Mouse (Mus musculus) midbrain, embryonic 15.5 days (tissue): ENCODE data around the gene Prdx6. TPM values are rescaled to one million over a fixed set of nuclear protein-coding genes. Genes with fewer than 3 reads are reported as not detected.
A peak's percentile ranks its signal among the peaks of the same experiment; 100 is the strongest.

Source experiments
- ATAC-seq: fragments of 200-750 bp; cut with Nextera tagmentation; replicated peaks from 2 replicates; pipeline ENCODE4 v1.8.0; 2017; ENCODE audit warnings: moderate TSS enrichment
- H3K27ac ChIP-seq: fragments of 300-500 bp; sonication (generic); 2 replicates; pipeline ENCODE4 v1.5.1; 2015; ENCODE audit warnings: mild to moderate bottlenecking, inconsistent platforms
- H3K27me3 ChIP-seq: fragments of 300-500 bp; sonication (generic); replicated peaks from 2 replicates; pipeline ENCODE4 v1.6.1; 2015; ENCODE audit warnings: inconsistent platforms
- H3K36me3 ChIP-seq: fragments of 300-500 bp; sonication (generic); replicated peaks from 2 replicates; pipeline ENCODE4 v1.6.1; 2015; ENCODE audit warnings: inconsistent platforms
- H3K4me1 ChIP-seq: fragments of 300-500 bp; sonication (generic); 2 replicates; pipeline ENCODE4 v1.6.1; 2015; ENCODE audit warnings: inconsistent platforms
- H3K4me2 ChIP-seq: fragments of 300-500 bp; sonication (generic); 2 replicates; pipeline ENCODE4 v1.6.1; 2015; ENCODE audit warnings: inconsistent platforms, mild to moderate bottlenecking, moderate library complexity
- H3K4me3 ChIP-seq: fragments of 300-500 bp; sonication (generic); 2 replicates; pipeline ENCODE4 v1.5.1; 2015; ENCODE audit warnings: mild to moderate bottlenecking, inconsistent platforms
- H3K9ac ChIP-seq: fragments of 300-500 bp; sonication (generic); 2 replicates; pipeline ENCODE4 v1.6.1; 2015; ENCODE audit warnings: mild to moderate bottlenecking, inconsistent platforms
- H3K9me3 ChIP-seq: fragments of 300-500 bp; sonication (generic); 2 replicates; pipeline ENCODE4 v1.6.1; 2016; ENCODE audit warnings: inconsistent platforms
- WGBS: fragments of 180-500 bp; shearing (Covaris S2); methylation state at CpG from one replicate; pipeline ENCODE4 v1.1.7; 2015; ENCODE audit warnings: mixed read lengths; 5-methylcytosine and 5-hydroxymethylcytosine counted together
- polyA plus RNA-seq: library from polyadenylated mRNA; unstranded; fragments of >200 nt; fragmentation: Nextera tagmentation; extraction: Ambion mirVana; gene quantifications from 2 replicates; pipeline ENCODE4 v1.2.1, GENCODE M21; 2015

Gene Prdx6
- polyA plus RNA-seq, 1 experiment from 2014 or later = 126 TPM

- 92% methylated on average over 8 of the region's 8 CpGs for WGBS
- H3K27me3 ChIP-seq = no peaks in the 10 kb centered on the region
Observed at GRCm38 (mm10) chr1:161263584-161263983, 12.6 kb upstream of the Prdx6 start.

GRCm38 (mm10) chr1:161262542-161262941 is 11.5 kb upstream of the Prdx6 start:
- WGBS = 96% methylated on average over 2 of the region's 2 CpGs
- Histone ChIP-seq H3K4me3 (no peak overlapping the region), H3K9me3 (no peaks in the 10 kb centered on the region), H3K36me3 (no peaks in the 10 kb centered on the region), H3K27ac (no peak overlapping the region), H3K27me3 (no peaks in the 10 kb centered on the region), H3K9ac (no peak overlapping the region), H3K4me2 (no peak overlapping the region), H3K4me1 (no peaks in the 10 kb centered on the region)
- no peak for ATAC-seq

More at GRCm38 (mm10) chr1:161263584-161263983, 12.6 kb upstream of the Prdx6 start:
- Histone ChIP-seq H3K4me3 (no peak overlapping the region), H3K9ac (no peak overlapping the region), H3K27ac (no peak overlapping the region), H3K4me1 (no peaks in the 10 kb centered on the region), H3K4me2 (no peak overlapping the region), H3K9me3 (no peaks in the 10 kb centered on the region), H3K36me3 (no peaks in the 10 kb centered on the region)
- ATAC-seq = no peak

GRCm38 (mm10) chr1:161260761-161261160 is 9.7 kb upstream of the Prdx6 start:
- ATAC-seq = no peak
- H3K27me3 ChIP-seq = no peaks in the 10 kb centered on the region
- no peaks in the 10 kb centered on the region for H3K4me1 ChIP-seq
- H3K9me3 ChIP-seq = no peaks in the 10 kb centered on the region
- no peak overlapping the region for H3K4me2 ChIP-seq
- no peak overlapping the region for H3K4me3 ChIP-seq
- no peak overlapping the region for H3K9ac ChIP-seq
- H3K27ac ChIP-seq = no peak overlapping the region
- WGBS = 60% methylated on average over 2 of the region's 2 CpGs
- no peaks in the 10 kb centered on the region for H3K36me3 ChIP-seq

GRCm38 (mm10) chr1:161259142-161259541 is 8.1 kb upstream of the Prdx6 start:
- H3K4me1 ChIP-seq = no peaks in the 10 kb centered on the region
- WGBS = 83% methylated on average over 5 of the region's 6 CpGs
- no peaks in the 10 kb centered on the region for H3K27me3 ChIP-seq
- no peak overlapping the region for H3K27ac ChIP-seq
- H3K4me2 ChIP-seq = no peak overlapping the region
- no peak for ATAC-seq
- H3K4me3 ChIP-seq = no peak overlapping the region
- no peak overlapping the region for H3K9ac ChIP-seq
- H3K36me3 ChIP-seq = no peaks in the 10 kb centered on the region
- H3K9me3 ChIP-seq = no peaks in the 10 kb centered on the region

- H3K36me3 ChIP-seq = no peaks in the 10 kb centered on the region
- 94% methylated on average over 2 of the region's 2 CpGs for WGBS
- H3K4me3 ChIP-seq = no peak overlapping the region
- no peak overlapping the region for H3K4me2 ChIP-seq
- no peak overlapping the region for H3K9ac ChIP-seq
- H3K27ac ChIP-seq = no peak overlapping the region
- no peak for ATAC-seq
- no peaks in the 10 kb centered on the region for H3K9me3 ChIP-seq
- H3K27me3 ChIP-seq = no peaks in the 10 kb centered on the region
- no peaks in the 10 kb centered on the region for H3K4me1 ChIP-seq
Observed at GRCm38 (mm10) chr1:161258331-161258730, 7.3 kb upstream of the Prdx6 start.

GRCm38 (mm10) chr1:161256918-161257317 is 5.9 kb upstream of the Prdx6 start:
- ATAC-seq = no peak
- Histone ChIP-seq H3K36me3 (no peaks in the 10 kb centered on the region), H3K27me3 (peaks cover 11% of the 10 kb centered on the region), H3K4me3 (no peak overlapping the region), H3K9me3 (no peaks in the 10 kb centered on the region), H3K4me2 (no peak overlapping the region), H3K9ac (no peak overlapping the region), H3K4me1 (no peaks in the 10 kb centered on the region), H3K27ac (no peak overlapping the region)
- WGBS = 80% methylated on average over 7 of the region's 7 CpGs

GRCm38 (mm10) chr1:161254361-161254760 is 3.3 kb upstream of the Prdx6 start:
- peaks cover 16% of the 10 kb centered on the region for H3K4me1 ChIP-seq
- H3K9me3 ChIP-seq = no peaks in the 10 kb centered on the region
- no peak overlapping the region for H3K4me3 ChIP-seq
- ATAC-seq = no peak
- peaks cover 12% of the 10 kb centered on the region for H3K27me3 ChIP-seq
- H3K27ac ChIP-seq = no peak overlapping the region
- 78% methylated on average over 1 of the region's 1 CpGs for WGBS
- no peaks in the 10 kb centered on the region for H3K36me3 ChIP-seq
- H3K4me2 ChIP-seq = no peak overlapping the region
- no peak overlapping the region for H3K9ac ChIP-seq

GRCm38 (mm10) chr1:161252901-161253300 is 1.9 kb upstream of the Prdx6 start:
- ATAC-seq = no peak
- H3K4me3 ChIP-seq = no peak overlapping the region
- no peaks in the 10 kb centered on the region for H3K36me3 ChIP-seq
- peaks cover 29% of the 10 kb centered on the region for H3K4me1 ChIP-seq
- H3K9me3 ChIP-seq = no peaks in the 10 kb centered on the region
- no peak overlapping the region for H3K27ac ChIP-seq
- WGBS = 70% methylated on average over 3 of the region's 3 CpGs
- H3K27me3 ChIP-seq = peaks cover 12% of the 10 kb centered on the region
- H3K4me2 ChIP-seq = no peak overlapping the region
- H3K9ac ChIP-seq = no peak overlapping the region

GRCm38 (mm10) chr1:161252365-161252764 is 1.3 kb upstream of the Prdx6 start:
- WGBS = 77% methylated on average over 9 of the region's 9 CpGs
- H3K36me3 ChIP-seq = no peaks in the 10 kb centered on the region

GRCm38 (mm10) chr1:161251417-161252265 is 622 bp upstream of the Prdx6 start:
- WGBS = 73% methylated on average over 9 of the region's 9 CpGs
- H3K4me1 ChIP-seq = peaks cover 29% of the 10 kb centered on the region
- no peak overlapping the region for H3K27ac ChIP-seq
- peaks cover 12% of the 10 kb centered on the region for H3K27me3 ChIP-seq
- peak overlapping the region; percentile 85 for H3K4me3 ChIP-seq
- H3K9me3 ChIP-seq = no peaks in the 10 kb centered on the region
- peak overlapping the region; percentile 72 for H3K9ac ChIP-seq
- H3K36me3 ChIP-seq = no peaks in the 10 kb centered on the region
- no peak for ATAC-seq
- peak overlapping the region; percentile 97 for H3K4me2 ChIP-seq

More at GRCm38 (mm10) chr1:161252365-161252764, 1.3 kb upstream of the Prdx6 start:
- no peak overlapping the region for H3K9ac ChIP-seq
- peaks cover 29% of the 10 kb centered on the region for H3K4me1 ChIP-seq
- no peak overlapping the region for H3K27ac ChIP-seq
- no peak for ATAC-seq
- H3K4me3 ChIP-seq = no peak overlapping the region
- H3K9me3 ChIP-seq = no peaks in the 10 kb centered on the region
- H3K27me3 ChIP-seq = peaks cover 12% of the 10 kb centered on the region
- no peak overlapping the region for H3K4me2 ChIP-seq

- ATAC-seq = peak; percentile 53
- H3K27me3 ChIP-seq = peaks cover 12% of the 10 kb centered on the region
- no peaks in the 10 kb centered on the region for H3K9me3 ChIP-seq
- no peaks in the 10 kb centered on the region for H3K36me3 ChIP-seq
- no peak overlapping the region for H3K27ac ChIP-seq
- H3K9ac ChIP-seq = peak overlapping the region; percentile 72
- peak overlapping the region; percentile 85 for H3K4me3 ChIP-seq
- peak overlapping the region; percentile 97 for H3K4me2 ChIP-seq
- peaks cover 29% of the 10 kb centered on the region for H3K4me1 ChIP-seq
- WGBS = under 1% methylated on average over 15 of the region's 15 CpGs
Observed at GRCm38 (mm10) chr1:161250031-161250603, 902 bp downstream of the Prdx6 start.

- no peak for ATAC-seq
- Histone ChIP-seq H3K4me2 (peak overlapping the region; percentile 97), H3K36me3 (no peaks in the 10 kb centered on the region), H3K4me1 (peaks cover 29% of the 10 kb centered on the region), H3K27ac (no peak overlapping the region), H3K4me3 (peak overlapping the region; percentile 85), H3K9ac (no peak overlapping the region), H3K27me3 (peaks cover 12% of the 10 kb centered on the region), H3K9me3 (no peaks in the 10 kb centered on the region)
- WGBS = 54% methylated on average over 6 of the region's 6 CpGs
Observed at GRCm38 (mm10) chr1:161249442-161249841, 1.6 kb downstream of the Prdx6 start.
